Mouse (Mus musculus): ENCODE measurements around the gene Fam216a. TPM values are rescaled to one million over a fixed set of nuclear protein-coding genes. Genes with fewer than 3 reads are reported as not detected.

The Fam216a gene
- total RNA-seq, 1 experiment from 2014 or later, result 32.1 TPM

DNA sequence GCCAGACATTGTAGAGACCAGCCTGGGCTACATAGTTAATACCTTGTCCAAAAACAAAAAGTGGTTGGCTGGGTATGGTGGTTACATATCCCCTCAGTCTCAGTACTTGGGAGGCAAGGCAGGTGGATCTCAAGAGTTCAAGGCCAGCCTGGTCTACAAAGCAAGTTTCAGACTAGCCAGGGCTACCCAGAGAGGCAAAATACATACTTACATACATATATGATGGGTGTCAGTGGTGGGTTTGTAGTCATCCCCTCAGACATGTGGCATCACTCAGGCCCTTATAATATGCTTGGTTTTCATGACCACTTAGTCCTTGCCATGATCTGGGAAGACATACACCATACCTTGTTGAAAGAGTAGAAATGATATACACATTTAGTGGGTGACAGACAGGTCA, 18.5 kb upstream of the Fam216a start:
- no peak for DNase-seq

- no peak for DNase-seq
Measured at GRCm38 (mm10) chr5:122390006-122390405, 17.8 kb upstream of the Fam216a start.

DNA sequence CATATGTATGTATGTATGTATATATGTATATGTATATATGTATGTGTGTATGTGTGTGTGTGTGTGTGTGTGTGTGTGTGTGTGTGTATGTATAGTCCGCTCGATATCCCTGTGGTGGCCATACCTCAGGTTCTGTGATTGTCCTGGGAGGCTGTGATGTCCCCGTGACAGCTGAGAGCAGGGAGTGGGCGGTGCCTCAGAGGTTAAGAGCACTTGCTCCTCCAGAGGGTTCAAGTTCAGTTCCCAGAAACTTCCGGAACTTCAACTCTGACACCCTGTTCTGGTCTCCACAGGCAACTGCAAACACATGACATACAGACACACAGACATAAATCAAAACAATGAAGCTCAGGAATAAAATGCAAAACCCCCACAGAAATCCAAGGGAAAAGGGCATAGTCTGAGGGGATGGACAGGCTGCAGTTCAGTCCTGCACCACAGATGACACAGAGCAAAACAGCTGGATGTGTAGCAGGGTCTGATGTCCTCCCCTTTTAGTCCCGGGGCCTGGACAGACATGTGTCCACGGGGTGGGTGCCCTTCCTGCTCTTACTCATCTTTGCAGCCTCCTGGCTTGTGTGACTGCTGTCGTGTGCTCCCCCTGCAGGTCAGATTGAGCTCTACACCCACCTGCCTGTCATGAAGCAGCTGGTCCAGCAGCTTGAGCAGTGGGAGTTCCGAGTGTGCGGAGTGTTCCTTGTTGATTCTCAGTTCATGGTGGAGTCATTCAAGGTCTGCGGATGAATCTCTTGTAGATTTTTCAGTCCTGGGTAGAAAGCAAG, 7.4 kb upstream of the Fam216a start:
- peak; percentile 65 for DNase-seq

DNA sequence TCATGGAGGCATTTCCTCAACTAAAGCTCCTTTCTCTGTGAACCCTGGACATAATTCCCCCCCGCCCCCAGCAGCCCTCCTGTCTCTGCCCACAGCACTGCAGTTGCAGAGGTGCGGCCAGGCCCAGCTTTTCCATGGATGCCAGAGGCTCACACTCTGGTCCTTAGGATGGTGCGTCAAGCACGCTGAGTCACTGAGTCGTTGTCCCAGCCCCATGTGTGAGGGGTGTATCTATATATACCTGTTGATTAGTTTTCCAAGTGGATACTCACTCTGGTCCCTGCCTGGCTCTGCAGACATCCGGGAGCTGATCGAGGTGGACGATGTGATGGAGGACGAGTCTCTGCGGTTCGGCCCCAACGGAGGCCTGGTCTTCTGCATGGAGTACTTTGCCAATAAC, 6.0 kb upstream of the Fam216a start:
- DNase-seq, result no peak

GRCm38 (mm10) chr5:122377101-122377833, 5.1 kb upstream of the Fam216a start:
- DNase-seq, result no peak

DNA sequence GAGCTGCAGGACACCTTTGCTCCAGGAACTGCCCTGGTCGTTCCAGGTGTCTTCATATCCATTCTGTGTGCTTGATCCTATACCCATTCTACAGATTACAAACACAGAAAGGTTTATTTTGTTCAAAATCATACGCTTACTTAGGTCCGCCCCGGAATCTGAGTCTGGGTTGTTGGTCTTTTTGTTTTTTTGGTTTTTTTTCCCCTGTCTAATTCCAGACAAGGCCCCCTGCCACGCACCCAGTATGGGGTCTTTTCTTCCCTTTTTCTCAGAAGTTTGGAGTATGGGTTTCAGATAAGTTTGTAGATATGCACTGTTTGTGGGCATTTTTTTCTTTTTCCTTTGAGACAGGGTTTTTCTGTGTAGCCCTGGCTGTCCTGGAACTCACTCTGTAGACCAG, 714 bp upstream of the Fam216a start:
- DNase-seq, result no peak

DNA sequence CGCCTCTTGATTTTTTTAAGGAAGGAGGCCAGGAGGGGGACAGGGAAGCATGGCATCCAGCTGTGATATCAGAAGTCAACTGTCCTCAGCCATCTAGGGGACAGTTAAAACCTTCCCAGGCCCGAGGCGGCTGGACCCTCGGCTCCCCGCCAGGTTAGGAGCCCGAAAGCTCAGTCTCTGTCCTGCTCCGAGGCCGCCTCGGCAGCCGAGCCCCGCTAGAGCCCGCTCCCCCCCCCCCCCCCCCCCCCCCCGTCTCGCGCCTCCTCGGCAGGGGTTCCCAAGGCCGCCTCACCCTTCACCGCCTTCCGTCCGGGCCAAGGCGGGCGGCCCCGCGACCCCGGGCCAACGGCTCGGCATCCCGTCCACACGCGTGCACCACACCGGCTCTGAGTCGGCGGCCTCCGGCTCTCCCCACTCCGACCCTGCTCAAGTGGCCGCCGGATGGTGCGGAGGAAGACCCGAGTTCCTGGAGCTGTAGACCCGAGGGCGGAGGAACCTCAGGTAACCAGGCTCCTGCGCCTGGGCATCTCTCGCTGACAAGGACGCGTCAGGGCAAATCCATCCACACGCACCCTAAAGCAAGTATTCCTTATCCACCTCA, 473 bp downstream of the Fam216a start, which contains the start of gene Gpn3:
TSS of gene Gpn3 (plus strand) at position 286 of the 601 bp plus-strand sequence.
- peak; percentile 45 for DNase-seq

DNA sequence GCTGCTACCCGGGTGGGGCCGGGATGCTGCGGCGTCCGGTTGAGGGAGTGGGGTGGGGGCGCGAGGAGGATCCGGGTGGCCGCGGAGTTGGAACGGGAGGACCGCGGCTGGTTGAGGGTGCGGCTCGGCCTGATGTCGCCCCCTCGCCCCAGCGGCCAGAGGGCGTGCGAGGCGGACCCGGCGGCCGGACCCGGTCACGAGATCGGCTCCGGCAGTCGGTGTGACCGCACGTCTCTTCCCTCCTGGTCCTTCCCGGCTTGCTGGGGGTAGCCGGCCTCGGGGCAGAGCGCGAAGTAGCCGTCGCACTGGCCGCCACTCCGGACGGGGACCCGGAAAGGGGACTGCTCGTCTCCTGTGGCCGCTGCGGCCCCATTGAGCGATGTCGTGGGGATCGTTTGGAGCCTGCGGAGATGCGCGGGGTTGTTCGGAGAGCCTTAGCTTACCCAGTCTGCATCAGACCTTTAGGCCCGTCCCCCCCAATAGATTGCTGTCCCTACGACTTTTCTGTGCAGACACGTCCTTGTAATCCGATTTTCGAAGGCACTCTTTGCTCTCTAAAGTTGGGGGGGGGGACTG, 17.6 kb downstream of the Fam216a start:
- no peak for DNase-seq

DNA sequence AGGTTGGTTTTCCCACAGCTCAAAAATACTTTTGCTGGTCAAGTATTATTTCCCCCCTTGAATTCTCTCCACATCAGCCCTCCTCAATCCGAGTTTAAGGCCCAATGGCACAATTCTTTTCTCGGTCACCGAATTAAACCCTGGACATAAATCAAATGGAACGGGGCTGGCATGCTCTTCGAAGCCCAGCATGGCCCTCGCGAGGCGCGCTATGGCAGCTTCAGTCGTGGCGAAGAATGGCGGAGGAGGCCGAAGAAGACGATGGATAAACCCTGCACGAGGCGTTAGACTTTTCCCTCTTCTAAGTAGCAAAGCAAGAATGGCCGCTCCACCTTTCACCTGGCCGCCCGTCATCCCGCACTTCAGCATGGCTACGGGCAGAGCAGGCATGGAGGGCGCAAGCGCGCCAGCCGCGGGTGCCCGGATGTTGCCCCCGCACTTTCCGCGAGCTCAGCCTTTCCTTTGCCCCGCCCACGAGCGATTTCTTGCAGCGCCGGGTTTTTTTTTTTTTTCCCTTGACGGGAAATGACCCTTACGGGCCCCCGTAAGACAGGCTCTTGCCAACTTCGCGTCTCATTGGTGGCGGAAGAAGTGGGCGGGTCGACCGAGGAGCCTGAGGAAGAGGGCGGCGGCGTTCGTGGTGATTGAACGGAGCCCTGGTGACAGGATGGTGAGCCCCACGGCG, 18.2 kb downstream of the Fam216a start, which contains the start of the genes Rad9b and Vps29:
TSS of gene Rad9b (minus strand) at position 427 of the 685 bp plus-strand sequence.
TSS of gene Vps29 (plus strand) at position 563 of the 685 bp plus-strand sequence.
- peak; percentile 98 for DNase-seq

DNA sequence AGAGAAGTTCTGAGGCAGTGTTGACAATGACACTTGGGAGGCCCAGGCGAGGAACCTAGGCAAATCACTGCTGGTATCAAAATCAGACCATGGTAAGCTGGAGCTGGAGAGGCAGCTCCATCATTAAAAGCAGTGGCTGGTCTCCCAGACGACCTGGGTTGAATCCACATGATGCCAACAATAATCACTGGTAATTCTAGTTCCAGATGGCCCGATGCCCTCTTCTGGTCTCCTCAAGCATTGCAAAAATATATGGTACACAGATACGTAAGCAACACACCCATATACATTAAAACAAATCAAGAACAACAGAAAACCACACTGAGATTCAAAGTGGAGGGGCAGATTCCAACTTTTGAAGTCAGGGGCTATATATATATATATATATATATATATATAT, 26.4 kb downstream of the Fam216a start:
- DNase-seq, result no peak

- peak; percentile 81 for DNase-seq
Measured at GRCm38 (mm10) chr5:122344260-122344659, 27.9 kb downstream of the Fam216a start.

GRCm38 (mm10) chr5:122343768-122344167, 28.4 kb downstream of the Fam216a start:
- no peak for DNase-seq

DNA sequence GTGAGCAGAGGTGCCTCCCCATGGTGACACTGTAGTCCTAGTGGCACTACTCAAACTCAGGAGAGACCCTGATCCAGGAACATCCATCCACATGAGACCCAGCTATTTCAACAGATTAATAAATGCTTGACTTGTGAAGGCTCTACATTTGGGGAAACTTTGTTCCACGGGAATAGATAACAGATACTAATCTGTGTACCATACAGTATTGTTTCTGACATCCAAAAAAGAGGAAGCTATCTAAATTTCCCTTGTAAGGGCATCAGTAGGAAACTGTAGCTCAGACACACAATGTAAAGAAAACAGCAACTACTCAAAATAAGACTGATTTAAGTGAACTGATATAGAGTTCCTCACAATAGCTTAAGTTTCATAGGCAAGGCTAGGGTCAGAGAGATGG, 29.3 kb downstream of the Fam216a start:
- no peak for DNase-seq

- no peak for DNase-seq
Measured at GRCm38 (mm10) chr5:122336554-122337294, 35.4 kb downstream of the Fam216a start.

GRCm38 (mm10) chr5:122334682-122335081, 37.5 kb downstream of the Fam216a start:
- DNase-seq, result no peak

- DNase-seq, result no peak
Measured at GRCm38 (mm10) chr5:122330269-122330668, 41.9 kb downstream of the Fam216a start.

- DNase-seq, result no peak
Measured at GRCm38 (mm10) chr5:122327283-122327682, 44.9 kb downstream of the Fam216a start.

DNA sequence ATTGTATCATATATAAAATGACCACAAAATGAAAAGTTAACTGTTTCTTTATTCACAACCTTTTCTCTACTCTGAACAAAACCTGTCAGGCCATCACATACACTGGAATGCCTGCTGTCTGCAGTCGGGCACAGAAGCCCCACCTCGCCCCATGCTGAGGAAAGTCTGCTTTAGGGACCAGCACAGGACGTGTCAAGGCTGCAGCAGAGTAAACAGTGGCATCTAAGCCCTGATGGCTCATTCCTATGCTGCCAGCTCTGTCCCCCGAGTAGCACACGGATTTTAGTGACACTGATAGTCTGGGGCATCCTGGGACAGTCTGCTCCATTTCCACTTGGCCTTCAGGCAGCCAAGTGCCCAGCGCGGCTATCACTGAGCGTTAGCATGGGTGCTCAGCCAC, 46.7 kb downstream of the Fam216a start:
- DNase-seq, result no peak

DNA sequence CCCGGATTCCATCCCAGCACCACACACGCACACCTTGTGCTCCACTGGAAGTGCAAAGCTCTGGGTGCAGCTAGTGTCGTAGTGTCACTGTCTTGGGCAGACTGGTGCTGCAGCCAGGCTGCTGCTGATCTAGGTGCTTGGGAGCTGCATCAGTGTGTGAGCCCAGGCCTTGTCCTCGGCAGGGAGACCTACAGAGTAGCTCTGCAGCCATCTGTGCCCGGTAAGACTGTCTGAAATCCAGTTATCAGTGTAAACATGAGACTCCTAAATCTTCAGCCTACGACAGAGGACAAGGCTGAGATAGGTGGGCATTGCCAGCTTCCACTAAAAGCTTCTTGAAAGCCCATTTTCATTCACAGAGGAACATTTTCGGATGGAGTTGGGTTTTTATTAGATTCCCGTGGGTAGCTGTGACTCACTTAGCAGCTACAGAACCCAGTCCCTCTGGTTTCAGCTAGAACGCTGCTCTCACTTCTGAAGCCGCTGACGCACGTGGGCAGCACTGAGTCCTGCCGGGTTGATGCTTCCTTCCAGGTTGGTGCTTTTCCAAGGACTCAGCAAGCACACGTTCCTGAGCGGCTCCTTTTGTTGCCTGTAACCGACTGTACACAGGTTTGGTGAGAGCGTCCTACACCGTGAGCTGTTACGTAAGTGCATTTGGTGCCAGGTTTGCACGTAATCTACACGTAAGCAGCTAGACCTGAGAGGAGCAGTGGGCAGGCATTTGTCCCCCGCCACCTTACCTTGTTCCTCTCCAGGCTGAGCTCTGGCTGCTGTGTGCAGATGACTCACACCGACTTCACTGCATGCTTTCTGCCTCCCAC, 47.3 kb downstream of the Fam216a start:
- peak; percentile 51 for DNase-seq

GRCm38 (mm10) chr5:122323523-122323922, 48.6 kb downstream of the Fam216a start:
- no peak for DNase-seq
